Mouse (Mus musculus) retina, postnatal 7 days (tissue): ENCODE data around the gene Mylip.

ENCODE experiments used
- DNase-seq: peaks from one replicate; pipeline ENCODE4 v3.0.0-alpha.2; 2012; ENCODE audit warnings: low read depth, low spot score

The Mylip gene

DNA sequence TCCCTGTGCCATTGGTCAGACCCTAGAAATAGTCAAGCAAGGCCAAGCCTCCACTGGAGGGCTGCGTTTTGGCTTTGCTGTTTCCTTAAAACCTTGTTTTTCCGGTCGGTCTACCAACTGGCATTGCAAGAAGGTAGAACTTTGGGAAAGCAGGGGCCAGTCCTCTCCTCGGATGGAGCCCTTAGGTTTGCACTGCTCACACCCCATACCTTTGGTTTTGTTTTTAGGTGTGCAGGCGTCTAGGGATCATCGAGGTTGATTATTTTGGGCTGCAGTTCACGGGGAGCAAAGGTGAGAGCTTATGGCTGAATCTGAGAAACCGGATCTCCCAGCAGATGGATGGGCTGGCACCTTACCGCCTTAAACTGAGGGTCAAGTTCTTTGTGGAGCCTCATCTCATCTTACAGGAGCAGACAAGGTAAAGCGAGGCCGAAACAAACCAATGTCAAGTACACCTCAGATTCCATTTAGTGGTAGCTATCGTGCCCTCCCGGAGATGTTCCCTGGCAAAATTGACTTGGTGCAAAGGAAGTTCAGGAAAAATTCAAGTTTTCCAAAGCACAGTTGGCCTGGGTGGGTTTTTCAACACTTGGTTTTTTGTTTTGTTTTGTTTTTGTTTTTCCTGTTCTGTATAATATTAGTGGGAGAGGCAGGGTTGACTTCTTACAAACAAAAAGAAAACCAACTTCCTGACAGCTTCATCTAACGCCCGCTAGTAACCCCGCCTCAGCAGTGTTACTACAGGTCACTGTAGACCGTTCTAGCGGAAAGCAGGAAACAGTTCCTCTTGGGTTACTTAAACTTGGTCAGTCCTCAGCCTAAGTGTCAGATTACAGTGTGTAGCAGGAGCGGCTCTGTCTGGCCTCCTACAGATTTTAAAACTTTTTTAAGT lies 1.7 kb downstream of the Mylip start:
- no peak for DNase-seq

DNA sequence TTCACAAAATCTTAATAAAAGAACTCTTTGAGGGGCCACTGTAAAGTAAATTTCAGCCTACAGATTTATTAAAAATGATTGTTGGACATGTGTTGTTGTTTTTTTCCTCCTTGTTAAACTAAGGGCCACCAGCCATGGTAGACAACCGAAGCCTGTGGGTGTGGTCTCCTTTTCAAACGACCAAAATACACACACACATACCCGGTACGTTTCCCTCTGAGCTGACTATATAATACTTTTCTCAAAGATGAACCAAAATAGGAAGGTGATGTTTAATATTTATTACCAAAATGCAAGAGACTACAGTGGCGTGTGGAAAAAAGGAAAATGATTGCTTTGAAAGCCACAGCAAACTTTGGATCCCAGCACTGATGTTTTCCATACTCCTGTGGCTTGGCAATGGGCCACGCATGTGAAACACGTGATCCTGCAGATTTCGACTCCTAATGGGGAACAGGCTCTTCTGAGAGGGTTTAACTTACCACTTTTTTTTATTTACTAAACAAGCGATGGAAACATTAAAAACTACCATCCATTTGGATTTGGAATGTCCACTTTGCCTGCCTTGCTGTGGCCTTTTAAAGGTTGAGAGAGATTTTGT lies 2.4 kb downstream of the Mylip start:
- no peak for DNase-seq

DNA sequence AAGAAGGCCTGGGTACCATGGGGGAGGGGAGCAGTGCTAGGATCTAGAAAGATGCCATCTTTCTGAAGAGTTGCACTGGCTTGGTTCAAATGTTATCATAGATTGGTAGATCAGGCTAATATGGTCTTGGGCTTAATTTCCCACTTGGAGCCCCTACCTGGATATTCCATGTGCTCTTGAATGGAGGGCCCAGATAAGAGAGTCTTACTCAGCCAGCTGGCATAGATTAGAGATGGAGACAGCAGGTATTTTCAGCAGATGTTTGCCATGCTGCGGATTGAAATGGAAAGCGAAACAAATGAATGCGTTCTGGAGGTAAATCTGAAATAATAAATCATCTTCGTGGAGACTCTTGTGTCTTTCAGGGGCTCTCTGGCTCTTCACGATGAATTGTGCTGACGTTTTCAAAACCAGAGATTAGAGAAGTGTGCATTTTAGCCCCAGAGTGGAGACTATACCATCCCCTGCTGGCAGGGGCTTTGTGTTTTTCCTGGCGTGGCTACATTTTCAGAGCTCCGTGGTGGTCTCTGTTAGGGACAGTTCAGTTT lies 4.8 kb downstream of the Mylip start:
- no peak for DNase-seq

DNA sequence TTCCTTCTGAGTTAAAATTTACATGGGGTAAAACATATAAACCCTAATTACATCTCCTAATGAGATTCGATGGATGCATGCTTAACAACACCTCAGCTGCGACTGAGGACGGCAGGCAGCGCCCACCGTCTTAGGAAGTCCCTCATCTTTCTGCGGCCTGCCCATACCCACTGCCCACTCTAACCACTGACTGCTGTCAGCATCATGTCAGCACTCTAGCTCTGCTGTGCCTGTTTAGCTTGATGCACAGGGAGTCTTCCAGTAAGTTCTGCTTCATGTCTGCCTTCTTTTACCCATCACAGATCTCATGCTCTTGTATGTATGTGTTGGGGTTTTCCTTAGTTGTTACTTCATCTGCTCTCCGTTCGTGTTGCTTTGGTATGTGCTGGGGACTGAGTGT lies 7.2 kb downstream of the Mylip start:
- DNase-seq: no peak

DNA sequence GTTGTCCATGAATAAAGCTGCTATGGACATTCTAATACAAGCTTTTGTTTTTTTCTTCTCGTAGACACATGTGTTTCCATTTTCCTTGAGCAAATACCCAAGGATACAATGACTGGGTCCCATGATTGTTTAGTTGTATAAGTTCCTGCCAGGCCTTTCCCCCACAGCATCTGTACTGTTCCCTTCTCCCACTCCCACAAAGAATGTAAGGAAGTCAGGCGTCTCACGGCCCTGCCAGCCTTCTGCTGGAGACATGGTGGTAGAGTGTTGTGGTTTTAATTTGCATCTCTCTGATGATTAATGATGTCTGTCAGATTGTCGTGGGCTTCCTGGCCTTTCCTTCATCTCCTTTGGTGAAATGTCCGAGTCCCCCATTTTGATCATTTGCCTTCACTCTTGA lies 7.7 kb downstream of the Mylip start:
- no peak for DNase-seq

DNA sequence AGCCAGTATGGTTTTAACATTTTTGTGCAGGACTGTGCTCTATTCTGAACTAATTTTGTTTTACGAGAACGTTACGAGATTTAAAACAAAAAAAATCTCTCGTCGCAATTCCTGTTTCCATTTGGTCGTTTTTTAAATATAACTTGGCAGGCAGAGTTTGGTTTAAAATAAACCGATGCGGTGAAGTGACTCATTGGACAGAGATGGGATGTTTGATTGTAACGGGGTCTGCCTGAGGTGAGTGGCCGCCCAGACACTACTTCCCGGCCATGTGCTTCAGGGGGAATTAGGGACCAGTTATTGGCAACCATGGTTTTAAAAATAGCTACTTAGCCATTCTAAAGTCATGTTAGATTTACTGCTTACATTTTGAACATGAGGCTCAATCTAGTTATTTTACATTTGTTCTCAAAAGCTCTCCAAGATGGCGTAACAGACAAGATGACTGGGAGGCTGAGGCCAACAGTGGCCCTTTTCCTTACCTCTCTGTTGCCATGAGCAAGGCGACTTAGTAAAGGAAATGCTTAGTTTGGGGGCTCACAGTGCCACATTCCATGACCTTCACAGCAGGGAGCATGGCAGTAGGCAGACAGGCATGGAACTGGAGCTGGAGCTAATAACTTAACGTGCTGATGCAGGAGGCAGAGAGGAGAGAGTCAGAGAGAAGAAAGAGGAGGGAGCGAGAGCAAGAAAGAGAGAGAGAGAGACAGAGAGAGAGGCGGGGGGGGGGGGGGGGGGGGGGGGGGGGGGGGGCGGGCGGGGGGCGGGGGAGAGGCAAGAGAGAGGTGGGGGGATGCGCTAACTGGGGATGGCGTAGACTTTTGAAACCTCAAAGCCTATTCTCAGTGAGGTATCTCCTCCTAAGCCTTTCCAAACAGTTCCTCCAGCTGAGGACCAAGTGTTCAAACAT lies 8.6 kb downstream of the Mylip start:
- no peak for DNase-seq

DNA sequence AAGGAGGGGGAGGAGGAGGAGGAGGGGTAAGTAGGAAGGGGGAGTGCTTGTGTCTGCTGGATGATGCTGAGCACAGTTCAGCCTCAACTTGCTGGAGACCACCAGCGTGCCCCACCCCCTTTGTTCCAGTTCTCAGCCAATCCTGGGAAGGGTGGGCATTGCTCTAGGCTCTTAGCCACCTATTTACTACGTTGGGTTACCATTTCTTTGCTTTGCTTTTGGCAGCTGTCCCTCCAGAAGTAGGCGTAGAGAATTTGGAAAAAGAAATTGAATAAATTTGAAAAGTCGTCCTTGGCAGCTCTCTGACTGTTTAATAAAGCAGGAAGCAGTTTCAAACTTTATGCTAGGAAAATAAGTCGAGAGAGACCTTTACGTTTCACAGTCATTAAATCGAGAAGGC lies 11.2 kb downstream of the Mylip start:
- no peak for DNase-seq

DNA sequence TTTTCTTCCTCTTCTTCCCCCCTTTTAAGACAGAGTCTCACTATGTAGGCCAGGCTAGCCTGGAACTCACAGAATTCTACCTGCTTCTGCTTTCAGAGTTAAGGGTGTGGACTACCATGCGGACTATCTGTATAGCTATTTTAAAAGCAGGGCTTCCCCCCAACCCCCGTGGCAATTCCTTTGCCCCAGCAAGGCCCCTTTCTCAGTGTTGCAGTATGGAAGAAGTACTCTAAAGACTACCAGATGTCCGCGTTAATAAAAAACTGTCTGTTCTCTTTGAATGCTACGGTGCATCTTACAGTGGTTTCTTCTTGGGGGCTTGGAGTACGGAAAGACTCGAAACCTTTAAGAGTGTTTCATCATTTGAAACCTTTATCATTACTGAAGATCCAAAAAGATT lies 12.3 kb downstream of the Mylip start:
- no peak for DNase-seq

DNA sequence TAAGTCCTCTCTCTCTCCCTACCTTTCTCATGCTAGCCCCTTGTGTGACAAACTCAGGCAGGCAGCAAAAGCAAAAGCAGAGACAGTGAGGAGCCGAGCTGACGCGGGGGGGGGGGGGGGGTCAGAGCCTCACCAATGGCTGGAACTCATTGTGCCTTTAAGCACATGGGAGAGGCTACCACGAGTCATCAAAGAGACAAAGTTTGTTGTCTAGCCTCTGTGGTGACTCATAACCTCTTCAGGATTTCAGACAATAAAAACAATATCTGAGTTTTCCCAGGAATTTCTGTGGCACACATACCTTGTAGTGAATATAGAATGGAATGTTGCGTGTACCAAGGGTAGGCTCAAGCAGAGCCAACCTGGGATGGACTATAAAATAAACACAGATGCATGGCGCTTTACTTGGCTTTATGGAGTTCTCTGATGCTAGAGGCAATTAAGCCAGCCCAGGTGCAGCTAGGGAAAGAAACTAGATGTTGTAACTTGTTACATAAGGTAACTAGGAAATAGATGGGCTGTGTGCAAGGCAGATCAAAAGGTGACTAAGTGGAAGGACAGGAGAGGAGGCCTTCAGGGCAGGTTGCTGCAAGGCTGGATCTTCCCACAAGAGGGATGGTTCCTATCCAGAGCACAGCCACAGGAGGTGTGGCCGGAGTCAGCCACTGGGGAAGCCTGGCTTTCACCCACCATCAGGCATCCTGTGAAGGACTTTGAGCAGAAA lies 12.9 kb downstream of the Mylip start:
- no peak for DNase-seq

DNA sequence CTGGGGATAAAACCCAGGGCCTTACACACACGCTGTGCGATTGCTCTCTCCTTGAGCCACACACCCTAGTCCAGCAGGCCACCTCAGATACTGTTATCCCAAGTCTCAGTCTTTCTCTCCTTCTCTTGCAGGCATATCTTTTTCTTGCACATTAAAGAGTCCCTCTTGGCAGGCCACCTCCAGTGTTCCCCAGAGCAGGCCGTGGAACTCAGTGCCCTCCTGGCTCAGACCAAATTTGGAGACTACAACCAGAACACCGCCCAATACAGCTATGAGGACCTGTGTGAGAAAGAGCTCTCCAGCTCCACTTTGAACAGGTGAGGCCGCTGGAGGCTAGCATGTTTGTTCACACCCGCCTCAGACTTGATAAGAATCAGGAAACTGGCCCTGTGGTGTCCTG lies 14.7 kb downstream of the Mylip start:
- no peak for DNase-seq

DNA sequence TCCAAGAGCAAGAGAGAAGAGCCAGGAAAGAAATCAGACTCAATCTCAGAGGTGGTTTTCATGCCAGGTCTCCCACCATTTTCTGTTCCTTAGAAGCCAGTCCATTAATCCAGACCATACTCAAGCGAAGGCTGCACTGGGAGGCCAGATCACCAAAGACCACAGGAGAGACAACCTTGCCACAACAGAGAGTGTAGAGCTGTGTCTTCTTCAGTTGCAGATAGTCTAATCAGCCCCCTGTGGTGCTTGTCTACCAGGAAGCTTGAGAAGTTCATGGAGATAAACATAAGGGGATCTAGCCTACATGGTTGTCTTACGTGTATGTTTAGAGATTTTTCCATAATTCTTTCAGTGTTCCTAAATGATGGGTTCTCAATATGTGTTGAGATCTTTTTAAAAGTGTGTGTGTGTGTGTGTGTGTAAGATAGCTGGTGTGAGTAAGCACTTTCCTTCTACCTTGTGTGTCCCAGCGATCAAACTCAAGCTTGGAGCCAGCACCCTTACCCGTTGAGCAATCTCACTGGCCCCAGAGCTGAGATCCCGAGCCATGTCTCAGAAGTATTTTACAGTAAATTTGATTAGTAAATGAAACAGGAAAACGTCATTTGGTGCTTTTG lies 15.8 kb downstream of the Mylip start:
- DNase-seq: no peak

DNA sequence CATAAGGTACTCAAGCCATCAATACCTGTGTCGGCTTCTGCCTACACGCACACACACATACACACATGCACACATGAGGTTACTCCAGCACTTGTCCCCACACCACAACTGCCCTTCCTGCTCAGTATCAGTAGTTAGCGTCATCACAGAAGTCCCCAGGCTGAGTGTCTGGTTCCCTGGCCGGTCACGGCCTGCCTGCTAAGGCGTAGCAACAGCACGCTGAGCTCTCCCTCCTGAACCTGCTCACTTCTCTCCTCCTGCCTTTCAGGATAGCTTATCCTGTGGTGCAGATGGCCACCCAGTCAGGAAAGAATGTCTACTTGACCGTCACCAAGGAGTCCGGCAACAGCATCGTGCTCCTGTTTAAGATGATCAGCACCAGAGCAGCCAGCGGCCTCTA lies 16.7 kb downstream of the Mylip start:
- no peak for DNase-seq

DNA sequence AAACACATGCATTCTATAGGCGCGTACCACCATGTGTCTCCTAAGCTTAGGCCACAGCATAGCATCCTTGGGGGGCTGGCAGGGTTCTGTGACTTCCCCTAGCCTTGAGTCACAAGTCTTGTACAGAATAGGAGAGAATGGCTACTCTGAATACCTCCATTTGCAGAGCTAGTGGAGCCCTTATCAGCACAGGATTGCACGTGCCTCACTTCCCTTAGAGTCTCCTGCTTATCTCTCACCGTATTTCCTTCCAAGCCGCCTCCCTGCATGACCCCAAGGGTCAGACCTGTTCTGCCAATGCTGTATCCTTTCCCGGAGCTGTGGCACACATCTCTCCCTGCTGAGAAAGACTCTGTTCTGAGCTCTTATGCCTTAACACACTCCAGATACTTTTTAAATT lies 17.2 kb downstream of the Mylip start:
- DNase-seq: no peak

DNA sequence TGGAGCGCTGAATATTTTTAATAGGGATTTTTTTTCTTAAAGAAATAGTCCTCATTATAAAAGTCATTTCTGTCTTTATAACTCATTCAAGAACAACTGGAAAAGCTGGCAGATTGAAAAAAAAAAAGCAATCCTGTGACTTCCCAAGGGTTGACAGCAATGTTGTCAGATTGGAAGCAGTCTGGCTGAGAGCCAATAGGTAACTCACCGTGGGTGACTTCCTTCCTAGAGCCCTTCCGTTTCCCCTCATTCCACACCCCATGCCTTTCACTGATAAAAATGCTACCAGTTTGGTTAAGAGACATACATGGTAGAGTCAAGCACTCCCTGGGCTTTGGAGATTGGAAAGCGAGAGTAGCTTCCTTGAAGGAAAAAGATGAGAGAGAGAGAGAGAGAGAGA lies 21.4 kb downstream of the Mylip start:
- DNase-seq: no peak

DNA sequence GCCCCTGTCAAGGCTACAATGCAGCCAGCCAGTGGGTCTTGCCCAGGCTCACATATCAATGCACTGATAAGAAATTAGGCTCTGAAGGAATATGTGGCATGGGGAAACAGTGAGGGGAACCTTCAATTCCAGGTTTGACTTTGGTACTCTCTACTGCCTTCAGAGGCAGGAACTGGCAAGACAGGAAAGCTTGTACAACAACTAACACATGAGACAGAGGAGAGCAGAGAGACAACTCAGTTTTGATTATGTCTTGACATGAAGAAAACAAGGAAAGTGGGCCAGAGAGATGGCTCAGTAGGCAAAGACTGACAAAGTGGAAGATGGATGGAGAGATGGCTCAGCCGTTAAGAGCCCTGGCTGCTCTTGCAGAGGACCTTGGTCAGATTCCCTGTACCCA lies 23.5 kb downstream of the Mylip start:
- no peak for DNase-seq

DNA sequence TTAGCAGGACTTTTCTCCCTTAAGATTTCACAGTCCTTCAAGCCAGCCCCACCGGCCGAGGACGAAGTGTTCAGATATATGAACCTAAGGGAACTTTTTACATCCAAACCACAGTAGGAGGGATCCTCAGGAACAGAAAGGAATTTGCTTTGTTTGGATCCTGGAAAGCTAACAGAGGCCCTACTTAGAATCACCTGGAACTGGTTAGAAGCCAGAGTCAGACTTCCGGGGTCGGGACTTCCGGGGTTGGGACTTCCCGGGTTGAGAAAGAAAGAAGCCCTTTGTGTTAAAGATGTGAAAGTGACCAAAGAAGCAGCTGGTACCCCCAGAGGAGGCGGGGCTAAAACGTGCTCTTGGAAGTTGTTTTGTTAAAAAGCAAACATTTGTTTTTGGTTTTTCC lies 24.5 kb downstream of the Mylip start:
- DNase-seq: no peak

DNA sequence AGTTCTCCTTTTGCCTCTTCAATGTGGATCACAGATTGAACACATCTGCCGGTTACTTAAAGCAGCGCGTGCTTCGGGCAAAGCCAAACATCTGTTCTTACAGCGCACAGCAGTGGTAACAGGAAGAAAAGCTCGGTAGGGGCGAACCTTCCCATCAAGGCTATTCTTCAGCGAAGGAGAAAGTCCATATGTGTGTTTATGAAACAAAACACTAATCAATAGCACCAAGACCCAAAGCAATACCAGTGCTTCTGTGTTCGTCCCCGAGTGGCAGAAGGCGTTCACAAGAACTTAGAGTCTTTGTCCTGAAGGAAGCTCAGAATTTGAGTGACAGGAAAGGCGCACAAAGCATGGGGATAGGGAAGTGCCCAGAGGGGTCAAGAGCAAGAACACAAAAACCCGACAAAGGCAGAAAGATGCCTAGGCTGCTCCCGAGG lies 27.1 kb downstream of the Mylip start:
- no peak for DNase-seq

DNA sequence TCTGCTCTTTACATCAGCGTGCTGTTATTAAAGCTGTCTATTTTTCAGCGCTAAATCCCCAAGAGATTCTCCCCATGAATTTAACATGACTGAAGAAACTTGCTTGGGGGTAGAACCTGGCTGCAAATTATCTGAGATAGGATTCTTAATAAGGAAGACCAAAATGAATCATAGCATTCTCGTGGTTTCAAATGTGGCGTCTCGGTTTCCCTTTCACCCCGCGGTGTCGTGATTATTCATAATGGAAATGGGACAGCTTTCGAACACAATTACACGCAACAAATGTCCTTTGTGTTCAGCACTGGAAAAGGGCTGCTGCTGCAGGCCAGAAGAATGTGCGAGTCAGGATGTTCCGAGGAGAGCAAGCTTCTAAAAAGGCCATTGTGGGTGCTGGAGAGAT lies 29.4 kb downstream of the Mylip start:
- DNase-seq: no peak

DNA sequence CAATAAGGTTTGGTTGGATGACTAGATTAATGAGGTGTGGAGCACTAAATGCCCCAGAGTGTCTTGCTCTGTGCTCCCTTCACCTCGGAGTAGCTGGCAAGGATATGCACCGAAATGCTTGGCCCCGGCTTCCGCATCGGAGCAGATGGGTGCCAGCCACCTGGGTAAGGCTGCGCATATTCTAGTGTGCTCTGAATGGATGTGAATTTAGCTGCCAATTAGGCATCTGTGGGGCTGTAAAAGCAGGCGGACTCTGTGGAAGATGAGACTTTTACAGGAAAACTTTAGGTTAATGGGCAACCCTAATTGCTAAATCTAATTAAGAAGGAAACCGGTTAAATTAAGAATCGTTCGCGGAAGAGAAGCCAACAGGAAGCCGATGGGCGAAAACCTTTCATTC lies 32.7 kb downstream of the Mylip start:
- no peak for DNase-seq

DNA sequence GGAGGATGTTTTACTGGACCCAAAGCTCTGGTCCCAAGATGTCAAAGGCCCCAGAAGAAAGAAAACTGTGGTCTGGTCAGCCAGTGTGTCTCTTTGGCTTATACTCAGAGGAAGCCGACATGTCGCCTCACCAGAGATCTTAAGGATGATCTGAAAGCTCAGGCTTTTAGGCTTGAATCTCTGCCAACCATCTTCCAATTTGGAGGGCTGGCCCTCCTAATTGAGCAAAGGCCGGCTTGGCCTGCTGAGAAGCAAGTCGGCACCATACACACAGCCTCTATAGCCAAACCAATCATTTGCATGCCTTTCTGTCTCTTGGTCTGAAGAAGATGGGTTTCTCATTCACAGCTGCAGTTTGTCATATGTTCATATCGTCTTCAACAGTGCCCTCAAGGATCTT lies 33.2 kb downstream of the Mylip start:
- DNase-seq: no peak

DNA sequence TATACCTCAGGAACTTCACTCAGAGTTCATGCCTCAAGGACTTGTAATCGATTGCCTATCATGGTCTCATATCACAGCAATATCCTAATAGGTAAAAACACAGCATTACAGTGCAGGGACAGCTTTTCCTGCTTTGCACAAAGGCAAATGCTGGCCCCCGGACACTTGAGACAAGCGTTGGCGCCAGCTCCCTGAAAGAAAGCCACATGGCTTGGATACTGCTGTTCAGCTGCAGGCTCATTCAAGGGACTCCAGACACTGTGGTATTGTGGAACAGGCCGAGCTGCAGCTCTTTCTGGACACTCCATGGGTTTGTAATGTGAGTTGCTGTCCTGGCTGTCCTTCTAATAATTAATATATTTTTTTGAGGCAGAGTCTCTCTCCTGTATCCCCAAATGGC lies 34.4 kb downstream of the Mylip start:
- no peak for DNase-seq
